Mouse (Mus musculus) C2C12 (cell line): ENCODE results near the gene Gm20777. TPM values are rescaled to one million over a fixed set of nuclear protein-coding genes. Genes with fewer than 3 reads are reported as not detected.
"Not testable (repeated sequence)": the region's sequence is repeated elsewhere in the genome, so short reads cannot be mapped to it uniquely, and the experiment has no call there.

Source experiments
- H3K27me3 ChIP-seq: one replicate; pipeline ENCODE4 v1.6.1; 2011; ENCODE audit not compliant: control insufficient read depth, insufficient read depth, insufficient read length
- H3K36me3 ChIP-seq: one replicate; pipeline ENCODE4 v1.6.1; 2011; ENCODE audit not compliant: control insufficient read depth, insufficient read depth
- H3K4me3 ChIP-seq: one replicate; pipeline ENCODE4 v1.5.1; 2011; ENCODE audit warnings: mild to moderate bottlenecking, control low read depth; ENCODE audit not compliant: poor library complexity, insufficient read depth, severe bottlenecking
- H3K79me2 ChIP-seq: one replicate; pipeline ENCODE4 v1.6.1; 2011; ENCODE audit not compliant: control insufficient read depth, insufficient read depth
- H3K79me3 ChIP-seq: one replicate; pipeline ENCODE4 v1.6.1; 2011; ENCODE audit warnings: low read depth, control low read depth
- H3ac ChIP-seq: one replicate; pipeline ENCODE3; 2011; ENCODE audit warnings: low read depth; ENCODE audit not compliant: control insufficient read depth, insufficient read length
- long read RNA-seq, 2 experiments: library from polyadenylated mRNA; unstranded; transcript quantifications; one replicate each; pipeline ENCODE4 v2.0.0; 2019 to 2020
- polyA plus RNA-seq: library from polyadenylated mRNA; unstranded; fragments of >200 nt; fragmentation: generic; extraction: Trizol; gene quantifications from one replicate; pipeline ENCODE4 v1.2.1, GENCODE M21; 2012; ENCODE audit warnings: missing spikeins

Gm20777 gene
- polyA plus RNA-seq: not detected
- long read RNA-seq, experiment 1: 0 reads
- long read RNA-seq, experiment 2: 0 reads

DNA sequence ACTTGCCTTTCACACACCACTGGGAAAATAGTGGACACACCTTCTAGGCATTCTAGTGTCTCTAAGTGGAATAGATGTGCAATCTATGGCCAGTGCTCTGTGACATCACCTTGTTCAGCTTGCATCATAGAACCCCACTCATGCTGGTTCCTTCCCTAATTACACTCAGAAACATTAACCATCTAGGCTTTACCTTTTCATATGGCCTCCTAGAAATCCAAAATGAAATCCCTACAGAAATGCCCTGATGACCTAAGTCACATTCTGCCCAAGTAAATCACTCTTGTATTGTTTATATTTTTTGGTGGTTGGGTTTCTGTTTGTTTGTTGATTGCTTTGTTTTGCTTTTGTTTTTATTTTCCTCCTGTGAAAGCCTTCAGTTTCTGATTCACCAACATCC is at the start of gene Gm20777:
Gene Gm20777, minus strand, starts transcription at position 101 of the 400 bp plus-strand sequence.
- not testable (repeated sequence) for H3ac ChIP-seq, H3K79me3 ChIP-seq

DNA sequence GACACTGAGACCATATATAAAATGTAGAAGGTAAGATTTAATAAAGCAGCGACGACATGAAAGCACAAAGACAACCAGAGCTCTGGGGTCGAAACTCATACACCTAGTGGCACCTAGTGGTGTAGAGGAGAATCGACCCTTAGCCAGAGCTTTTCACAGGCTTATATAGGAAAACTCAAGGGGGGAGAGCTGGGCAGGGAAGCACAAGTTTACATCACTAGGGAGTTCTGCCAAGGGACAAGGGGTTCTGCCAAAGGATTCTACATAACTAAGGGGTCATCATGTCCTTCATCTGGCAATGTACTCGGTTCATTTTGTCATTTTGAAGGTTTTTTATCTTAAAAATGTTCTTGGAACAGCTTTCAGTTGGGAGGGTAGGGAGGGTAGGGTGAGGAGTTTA is 42.7 kb downstream of the Gm20777 start:
- H3ac ChIP-seq, H3K36me3 ChIP-seq, H3K79me3 ChIP-seq, H3K27me3 ChIP-seq, H3K4me3 ChIP-seq, H3K79me2 ChIP-seq: not testable (repeated sequence)

More for the DNA sequence above, at the start of gene Gm20777:
- not testable (repeated sequence) for H3K4me3 ChIP-seq, H3K36me3 ChIP-seq, H3K27me3 ChIP-seq, H3K79me2 ChIP-seq

DNA sequence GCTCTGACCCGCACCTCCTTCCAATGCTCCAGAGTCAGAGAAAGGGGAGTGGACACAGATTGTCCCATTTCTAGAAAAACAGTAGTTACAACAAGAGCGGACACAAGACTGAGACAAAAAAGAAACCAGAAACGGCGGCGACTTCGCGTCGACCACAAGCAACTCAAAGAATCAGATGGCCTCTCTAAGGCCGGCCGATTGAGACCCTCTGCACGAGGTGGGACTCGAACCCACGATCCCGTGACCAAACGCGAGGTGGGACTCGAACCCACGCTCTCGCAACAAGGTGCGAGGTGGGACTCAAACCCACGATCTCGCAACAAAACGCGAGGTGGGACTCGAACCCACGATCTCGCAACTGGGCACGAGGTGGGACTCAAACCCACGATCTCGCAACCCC is 43.5 kb downstream of the Gm20777 start:
- H3ac ChIP-seq, H3K4me3 ChIP-seq, H3K79me3 ChIP-seq, H3K36me3 ChIP-seq, H3K79me2 ChIP-seq, H3K27me3 ChIP-seq: not testable (repeated sequence)

- H3K36me3 ChIP-seq, H3K79me3 ChIP-seq, H3K4me3 ChIP-seq, H3ac ChIP-seq, H3K79me2 ChIP-seq, H3K27me3 ChIP-seq: not testable (repeated sequence)
Observed at GRCm38 (mm10) chrY:10708226-10708625, 44.0 kb downstream of the Gm20777 start.

DNA sequence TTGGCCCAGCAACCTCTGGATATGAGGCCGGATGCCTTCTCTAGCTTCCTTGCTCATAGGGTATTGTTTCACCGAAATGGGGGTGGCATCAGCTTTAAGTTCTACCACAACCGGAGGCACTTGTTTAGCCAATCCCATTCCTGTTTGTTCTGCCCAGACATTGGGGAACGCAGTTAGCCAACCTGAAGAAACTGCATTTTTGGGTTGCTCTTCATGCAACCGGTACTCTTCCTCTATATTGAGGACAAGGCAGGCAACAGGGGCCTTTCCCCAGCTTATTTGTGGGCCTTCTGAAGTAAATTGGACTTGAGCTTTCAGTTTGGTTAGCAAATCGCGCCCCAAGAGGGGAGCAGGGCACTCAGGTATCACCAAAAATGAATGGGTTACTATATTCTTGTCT is 45.6 kb downstream of the Gm20777 start:
- H3K79me2 ChIP-seq, H3K4me3 ChIP-seq, H3ac ChIP-seq: not testable (repeated sequence)

More for the DNA sequence above, 45.6 kb downstream of the Gm20777 start:
- not testable (repeated sequence) for H3K79me3 ChIP-seq, H3K27me3 ChIP-seq, H3K36me3 ChIP-seq

Other genes with a start within 250 kb of the Gm20777 start
- gene Gm20737, start 216.4 kb downstream of the Gm20777 start, polyA plus RNA-seq: not detected
- not detected for gene Gm21775, start 199.0 kb downstream of the Gm20777 start, polyA plus RNA-seq
- not detected for gene Gm21900, start 136.1 kb downstream of the Gm20777 start, polyA plus RNA-seq